Mouse (Mus musculus) MEL (cell line): Measurements from ENCODE around the gene Atoh8. TPM values are rescaled to one million over a fixed set of nuclear protein-coding genes. Genes with fewer than 3 reads are reported as not detected.

Source experiments
- DNase-seq: peaks from one replicate; pipeline ENCODE4 v3.0.0; 2011; ENCODE audit warnings: low read depth, low spot score
- H3K27ac ChIP-seq: 2 replicates; pipeline ENCODE4 v1.5.1; 2012; ENCODE audit warnings: low read depth, mild to moderate bottlenecking, control low read depth, low read length, moderate library complexity; ENCODE audit not compliant: control insufficient read depth
- H3K27me3 ChIP-seq, 2 experiments: fragments of 150-350 bp in 1 of 2; sonication (generic) in 1 of 2; 2 replicates each; pipeline ENCODE4 v1.6.1; 2012; ENCODE audit warnings: low read length in 2 of 2, mild to moderate bottlenecking in 2 of 2, improper control_type of control experiment in 1 of 2, moderate library complexity in 1 of 2; ENCODE audit not compliant: insufficient read depth in 2 of 2, control insufficient read depth in 1 of 2
- H3K36me3 ChIP-seq, 2 experiments: 2 replicates each; pipeline ENCODE4 v1.6.1; 2012 to 2014; ENCODE audit warnings: low read length in 2 of 2, improper control_type of control experiment in 1 of 2, inconsistent platforms in 1 of 2, mild to moderate bottlenecking in 1 of 2; ENCODE audit not compliant: insufficient read depth in 2 of 2, control insufficient read depth in 1 of 2
- H3K4me1 ChIP-seq, 2 experiments: fragments of 150-350 bp in 1 of 2; sonication (generic) in 1 of 2; 2 replicates each; pipeline ENCODE4 v1.6.1; 2012; ENCODE audit warnings: low read length in 2 of 2, improper control_type of control experiment in 1 of 2, mild to moderate bottlenecking in 1 of 2; ENCODE audit not compliant: insufficient read depth in 2 of 2, control insufficient read depth in 1 of 2
- H3K4me3 ChIP-seq, 2 experiments: fragments of 150-350 bp in 1 of 2; sonication (generic) in 1 of 2; 2 replicates each; pipeline ENCODE4 v1.5.1; 2012; ENCODE audit warnings: low read depth in 2 of 2, low read length in 2 of 2, mild to moderate bottlenecking in 2 of 2, moderate library complexity in 2 of 2, control low read depth in 1 of 2, improper control_type of control experiment in 1 of 2; ENCODE audit not compliant: control insufficient read depth in 1 of 2, insufficient read depth in 1 of 2
- H3K79me2 ChIP-seq: 2 replicates; pipeline ENCODE4 v1.6.1; 2012; ENCODE audit warnings: mild to moderate bottlenecking, low read length, moderate library complexity; ENCODE audit not compliant: control insufficient read depth, poor library complexity, insufficient read depth
- H3K9ac ChIP-seq: 2 replicates; pipeline ENCODE4 v1.6.1; 2012; ENCODE audit warnings: low read depth, mild to moderate bottlenecking, control low read depth, low read length, moderate library complexity; ENCODE audit not compliant: control insufficient read depth, poor library complexity, severe bottlenecking
- H3K9me3 ChIP-seq: fragments of 150-350 bp; sonication (generic); replicated peaks from 2 replicates; pipeline ENCODE4 v1.6.1; 2012; ENCODE audit warnings: mild to moderate bottlenecking, low read length, improper control_type of control experiment, moderate library complexity; ENCODE audit not compliant: insufficient read depth
- BHLHE40 ChIP-seq: IDR thresholded peaks from 2 replicates; pipeline ENCODE4 v1.6.1; 2012; ENCODE audit warnings: low read depth, mild to moderate bottlenecking, inconsistent platforms, low read length, improper control_type of control experiment, borderline replicate concordance
- CHD2 ChIP-seq: IDR thresholded peaks from 2 replicates; pipeline ENCODE4 v1.6.1; 2011; ENCODE audit warnings: low read length, improper control_type of control experiment
- E2F4 ChIP-seq: IDR thresholded peaks from 2 replicates; pipeline ENCODE4 v1.6.1; 2011; ENCODE audit warnings: low read depth, low read length, improper control_type of control experiment, borderline replicate concordance
- ETS1 ChIP-seq: IDR thresholded peaks from 2 replicates; pipeline ENCODE4 v1.6.1; 2012; ENCODE audit warnings: low read depth, mild to moderate bottlenecking, inconsistent platforms, low read length, improper control_type of control experiment, moderate library complexity
- GATA1 ChIP-seq: IDR thresholded peaks from 2 replicates; pipeline ENCODE4 v1.6.1; 2011; ENCODE audit warnings: low read depth, low read length, improper control_type of control experiment
- HCFC1 ChIP-seq: IDR thresholded peaks from 2 replicates; pipeline ENCODE4 v1.6.1; 2012; ENCODE audit warnings: low read depth, mild to moderate bottlenecking, inconsistent platforms, low read length, improper control_type of control experiment, moderate library complexity
- KAT2A ChIP-seq: conservative IDR thresholded peaks from 2 replicates; pipeline ENCODE4 v1.6.1; 2012; ENCODE audit warnings: low read depth, low read length, improper control_type of control experiment, inconsistent platforms
- MEF2A ChIP-seq: IDR thresholded peaks from 2 replicates; pipeline ENCODE4 v1.6.1; 2014; ENCODE audit warnings: low read depth, mild to moderate bottlenecking, inconsistent platforms, low read length, improper control_type of control experiment; ENCODE audit not compliant: poor library complexity, insufficient replicate concordance, severe bottlenecking; ENCODE audit errors: extremely low read depth
- MYC ChIP-seq: IDR thresholded peaks from 2 replicates; pipeline ENCODE4 v1.6.1; 2011; ENCODE audit warnings: low read depth, mild to moderate bottlenecking, low read length, improper control_type of control experiment, moderate library complexity
- NELFE ChIP-seq: IDR thresholded peaks from 2 replicates; pipeline ENCODE4 v1.6.1; 2011; ENCODE audit warnings: low read depth, low read length, improper control_type of control experiment
- POLR2A ChIP-seq, 2 experiments: IDR thresholded peaks; 2 replicates each; pipeline ENCODE4 v1.6.1; 2011 to 2012; ENCODE audit warnings: low read length in 2 of 2, mild to moderate bottlenecking in 2 of 2, control low read depth in 1 of 2, improper control_type of control experiment in 1 of 2, low read depth in 1 of 2, moderate library complexity in 1 of 2; ENCODE audit not compliant: control insufficient read depth in 1 of 2, insufficient read depth in 1 of 2, poor library complexity in 1 of 2
- SMC3 ChIP-seq: IDR thresholded peaks from 2 replicates; pipeline ENCODE4 v1.6.1; 2011; ENCODE audit warnings: low read depth, low read length, improper control_type of control experiment
- TAL1 ChIP-seq: IDR thresholded peaks from 2 replicates; pipeline ENCODE4 v1.6.1; 2012; ENCODE audit warnings: mild to moderate bottlenecking, inconsistent platforms, low read length, moderate library complexity, mixed read lengths
- TCF12 ChIP-seq: IDR thresholded peaks from 2 replicates; pipeline ENCODE4 v1.6.1; 2014; ENCODE audit warnings: low read depth, mild to moderate bottlenecking, inconsistent platforms, low read length, improper control_type of control experiment, moderate library complexity
- USF2 ChIP-seq, 2 experiments: IDR thresholded peaks; 2 replicates each; pipeline ENCODE4 v1.6.1; 2011 to 2012; ENCODE audit warnings: improper control_type of control experiment in 2 of 2, low read length in 2 of 2, borderline replicate concordance in 1 of 2, inconsistent platforms in 1 of 2, low read depth in 1 of 2, mild to moderate bottlenecking in 1 of 2; ENCODE audit not compliant: insufficient read depth in 1 of 2
- ZKSCAN1 ChIP-seq: IDR thresholded peaks from 2 replicates; pipeline ENCODE4 v1.6.1; 2012; ENCODE audit warnings: low read depth, mild to moderate bottlenecking, inconsistent platforms, low read length, improper control_type of control experiment, moderate library complexity
- ZMIZ1 ChIP-seq: IDR thresholded peaks from 2 replicates; pipeline ENCODE4 v1.6.1; 2012; ENCODE audit warnings: low read depth, mild to moderate bottlenecking, inconsistent platforms, low read length, improper control_type of control experiment, moderate library complexity
- polyA plus RNA-seq, 2 experiments: library from polyadenylated mRNA; stranded (reverse) in 1 of 2; unstranded in 1 of 2; fragments of >175 nt in 1 of 2; fragments of >200 nt in 1 of 2; gene quantifications; 2 replicates each; pipeline versions ENCODE4 v1.2.1 to v1.2.4; 2012; ENCODE audit warnings: low replicate concordance in 2 of 2, low read depth in 1 of 2; ENCODE audit not compliant: insufficient read length in 2 of 2, insufficient read depth in 1 of 2, missing spikeins in 1 of 2
- total RNA-seq: library from RNA; depleted of rRNA; stranded (reverse); fragments of 300-350 nt; gene quantifications from 2 replicates; pipeline ENCODE4 v1.2.3, GENCODE M21; 2012

Gene Atoh8
- total and polyA plus RNA-seq, 3 experiments: not detected

DNA sequence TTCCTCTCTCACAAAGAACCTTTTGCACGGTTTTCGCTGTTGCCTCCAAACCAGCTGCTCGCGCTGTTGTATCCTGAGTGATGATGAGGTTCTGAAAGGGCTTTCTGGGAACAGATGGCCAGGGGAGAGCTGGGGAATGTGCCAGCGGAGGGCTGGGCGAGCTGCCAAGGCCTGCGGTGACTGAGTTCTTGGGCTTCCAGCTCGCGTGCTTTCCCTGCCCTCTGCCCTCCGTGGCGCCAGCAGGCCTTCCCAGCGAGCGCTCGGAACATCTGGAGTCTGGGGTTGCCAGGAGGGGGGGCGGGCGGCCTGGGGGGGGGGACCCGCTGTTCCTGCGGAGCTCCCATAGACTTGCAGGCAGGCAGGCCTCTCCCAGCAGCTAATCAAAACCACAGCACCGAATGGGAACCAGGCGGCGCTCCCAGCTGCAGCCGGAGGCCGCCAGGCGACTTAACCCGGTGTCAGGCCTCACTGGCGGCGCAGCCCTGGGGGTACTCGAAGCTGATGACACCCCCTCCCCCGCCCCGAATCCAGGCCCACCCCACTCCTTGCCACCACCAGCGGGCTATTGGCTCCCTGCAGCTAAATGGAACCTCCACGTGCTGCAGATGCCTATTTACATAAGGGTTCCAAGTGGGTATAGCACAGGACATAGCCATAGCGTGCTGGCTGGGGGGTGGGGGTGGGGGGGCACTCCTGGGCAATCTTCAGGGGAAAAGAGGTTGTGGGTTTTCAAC, 18.5 kb downstream of the Atoh8 start:
- no peaks in the 10 kb centered on the region for H3K79me2 ChIP-seq
- H3K9ac ChIP-seq: peak overlapping the region; percentile 20; the same call in 1 of the 2 replicates
- H3K27me3 ChIP-seq: peaks cover 12 to 26% of the 10 kb centered on the region in 2 experiments
- H3K36me3 ChIP-seq: no peaks in the 10 kb centered on the region; a peak in 1 of 4 replicates
- peak overlapping the region; percentile 8 to 36; a peak in 2 of 4 replicates for H3K4me3 ChIP-seq
- DNase-seq: peak; percentile 83
- peaks cover 0 to 3% of the 10 kb centered on the region in 2 experiments; a peak in 3 of 4 replicates for H3K4me1 ChIP-seq
- H3K27ac ChIP-seq: no peak overlapping the region
- TF ChIP-seq ZKSCAN1 (no peak), BHLHE40 (peak; percentile 73; the same call in 1 of the 2 replicates), ETS1 (peak; percentile 73), TAL1 (peak; percentile 14; the same call in 1 of the 2 replicates), TCF12 (peak; percentile 71; the same call in 1 of the 2 replicates), MEF2A (no peak)
- no peaks in the 10 kb centered on the region for H3K9me3 ChIP-seq

DNA sequence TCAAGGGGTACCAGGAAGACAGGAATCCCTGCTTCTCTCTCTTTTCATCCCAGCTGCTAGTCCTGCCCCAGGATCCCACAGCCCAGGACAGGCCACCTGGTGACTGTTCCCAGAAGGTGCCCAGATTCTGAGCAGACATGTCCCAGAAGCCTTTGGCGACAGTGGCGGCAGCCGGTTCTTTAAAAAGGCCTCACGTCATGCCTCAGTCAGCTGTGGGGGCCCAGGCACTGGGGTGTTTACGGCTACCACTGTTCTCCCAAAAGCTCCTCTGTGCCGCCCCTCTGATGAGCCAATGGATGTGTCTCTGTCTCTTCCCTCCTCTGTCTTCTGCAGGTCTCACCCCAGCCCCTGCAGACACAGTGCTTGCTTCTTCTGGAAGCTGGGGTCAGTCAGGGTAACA, 19.8 kb downstream of the Atoh8 start:
- H3K4me1 ChIP-seq: peaks cover 0 to 3% of the 10 kb centered on the region in 2 experiments; a peak in 3 of 4 replicates
- DNase-seq: no peak
- TF ChIP-seq MEF2A (no peak), POLR2A (IDR thresholded peaks at IDR 0.05; ENCODE audit: control insufficient read depth in 1 of 2, insufficient read depth in 1 of 2, low read depth in 1 of 2, low read length in 2 of 2, poor library complexity in 1 of 2) (no peak), HCFC1 (no peak)
- no peaks in the 10 kb centered on the region; a peak in 1 of 4 replicates for H3K36me3 ChIP-seq
- no peak overlapping the region for H3K4me3 ChIP-seq
- no peaks in the 10 kb centered on the region for H3K79me2 ChIP-seq
- no peak overlapping the region for H3K27ac ChIP-seq
- no peaks in the 10 kb centered on the region for H3K9me3 ChIP-seq
- no peak overlapping the region for H3K9ac ChIP-seq
- peaks cover 9 to 24% of the 10 kb centered on the region in 2 experiments for H3K27me3 ChIP-seq

DNA sequence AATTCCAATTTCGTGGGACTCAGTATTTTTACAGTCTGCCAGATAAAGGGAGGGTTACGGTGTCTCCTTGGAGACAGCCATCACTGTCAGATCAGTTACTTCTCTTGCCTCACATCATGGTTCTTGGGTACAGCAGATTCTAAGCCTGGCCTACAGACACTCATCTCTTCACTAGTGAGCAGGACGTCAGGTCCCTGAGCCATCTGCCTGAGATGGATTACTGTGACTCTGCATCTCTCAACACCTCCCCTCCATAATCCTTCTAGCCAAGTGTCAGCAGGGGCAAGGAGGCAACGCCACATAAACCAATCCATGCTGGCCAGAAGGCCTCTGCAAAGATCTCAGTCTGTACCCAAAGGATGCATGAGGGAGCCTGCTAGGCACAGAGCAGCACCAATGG, 24.0 kb downstream of the Atoh8 start:
- Histone ChIP-seq H3K9me3 (no peaks in the 10 kb centered on the region), H3K9ac (no peak overlapping the region), H3K79me2 (no peaks in the 10 kb centered on the region), H3K36me3 (no peaks in the 10 kb centered on the region), H3K27me3 (peaks cover 3 to 20% of the 10 kb centered on the region in 2 experiments; a peak in 3 of 4 replicates), H3K4me1 (no peaks in the 10 kb centered on the region; a peak in 1 of 4 replicates), H3K27ac (no peak overlapping the region), H3K4me3 (no peak overlapping the region)
- TF ChIP-seq USF2 (IDR thresholded peaks at IDR 0.05; ENCODE audit: borderline replicate concordance in 1 of 2, insufficient read depth in 1 of 2, low read depth in 1 of 2, low read length in 2 of 2) (no peak), MYC (no peak), NELFE (no peak), GATA1 (no peak), CHD2 (no peak), E2F4 (no peak), POLR2A (IDR thresholded peaks at IDR 0.05; ENCODE audit: control insufficient read depth in 1 of 2, insufficient read depth in 1 of 2, low read depth in 1 of 2, low read length in 2 of 2, poor library complexity in 1 of 2) (no peak), ZMIZ1 (no peak), SMC3 (no peak), KAT2A (no peak)
- no peak for DNase-seq
